Mouse (Mus musculus) fat pad, adult 2 months (tissue): ENCODE results near the gene Evc2.

Experiments
- DNase-seq: peaks from one replicate; pipeline ENCODE4 v3.0.0-alpha.2; 2011; ENCODE audit warnings: low read depth, low spot score; ENCODE audit errors: extremely low read depth

Gene Evc2

DNA sequence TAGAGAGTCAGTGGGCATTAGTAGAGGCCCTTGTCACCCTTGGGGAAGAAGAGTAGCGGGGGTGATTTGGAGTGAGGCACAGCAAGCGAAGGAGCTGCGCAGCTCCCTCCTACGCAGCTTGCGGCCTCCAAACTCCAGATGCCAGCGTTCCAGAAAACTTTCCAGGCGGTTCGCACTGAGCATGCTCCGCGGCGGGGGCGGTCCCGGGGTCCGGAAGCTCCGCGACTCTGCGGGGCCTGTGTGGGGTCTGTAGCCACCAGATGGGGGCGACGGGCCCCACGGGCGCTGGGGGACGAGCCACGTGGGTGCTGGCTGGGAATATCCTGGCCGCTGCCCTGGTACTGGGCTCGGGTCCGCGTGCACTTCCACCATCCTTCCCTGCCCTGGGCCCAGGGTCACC lies at the start of gene Evc2:
TSS of gene Evc2 (plus strand) at position 212 of the 400 bp plus-strand sequence.
- no peak for DNase-seq

DNA sequence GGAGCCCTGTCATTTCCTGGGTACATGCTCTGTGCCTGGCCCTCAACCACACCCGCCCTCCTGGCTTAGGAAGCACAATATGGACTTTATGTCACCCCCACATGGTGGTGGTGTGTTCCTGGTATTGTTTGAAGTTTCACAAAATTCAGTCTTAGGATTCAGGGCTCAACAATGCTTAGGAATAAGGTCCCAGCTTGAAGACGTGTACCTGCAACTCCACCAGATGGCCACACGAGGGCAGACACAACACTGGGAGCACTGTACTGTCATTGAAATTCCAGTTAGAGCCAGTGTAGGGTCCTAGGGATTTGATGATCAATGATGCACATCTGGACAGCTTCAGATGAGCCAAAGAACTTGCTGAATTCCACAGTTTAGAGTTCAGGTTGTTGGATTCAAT lies 49.1 kb upstream of the Evc2 start:
- DNase-seq, result no peak

DNA sequence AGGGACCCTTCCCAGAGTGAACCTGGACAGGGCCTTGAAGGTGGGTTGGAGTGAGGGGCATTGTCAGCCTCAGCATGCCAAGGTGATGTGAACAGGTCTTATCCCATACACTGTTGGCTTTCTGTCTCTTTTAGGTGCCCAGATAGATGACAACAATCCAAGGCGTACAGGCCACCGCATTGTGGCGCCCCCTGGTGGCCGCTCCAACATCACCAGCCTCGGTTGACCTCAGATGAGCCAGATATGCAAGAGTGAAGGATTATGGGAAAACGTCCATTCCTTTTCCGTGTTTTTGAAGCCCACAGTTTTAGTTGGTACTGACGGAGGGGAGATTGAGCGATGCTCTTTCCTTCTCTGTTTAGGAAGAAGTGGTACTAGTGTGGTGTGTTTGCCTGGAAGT lies 47.3 kb upstream of the Evc2 start:
- no peak for DNase-seq

DNA sequence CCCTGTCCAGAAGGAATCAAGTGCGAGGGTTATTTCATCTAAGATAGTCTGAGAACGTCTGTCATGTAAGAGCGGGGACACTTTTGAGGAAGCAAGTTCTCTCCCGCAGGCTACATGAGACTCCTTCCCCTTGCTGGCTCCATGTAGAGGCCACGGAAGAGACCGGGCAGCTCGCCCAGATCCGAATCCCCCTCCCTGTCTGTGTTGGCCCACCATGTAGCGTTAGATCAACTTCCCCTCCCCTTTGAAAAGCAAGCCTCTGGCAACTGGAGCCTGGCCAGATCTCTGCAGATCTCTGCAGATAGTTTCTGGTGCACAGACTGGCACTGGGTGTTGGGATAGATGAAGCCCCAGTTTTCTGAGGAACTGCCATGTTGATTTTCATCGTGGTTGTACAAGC lies 41.6 kb upstream of the Evc2 start:
- no peak for DNase-seq

DNA sequence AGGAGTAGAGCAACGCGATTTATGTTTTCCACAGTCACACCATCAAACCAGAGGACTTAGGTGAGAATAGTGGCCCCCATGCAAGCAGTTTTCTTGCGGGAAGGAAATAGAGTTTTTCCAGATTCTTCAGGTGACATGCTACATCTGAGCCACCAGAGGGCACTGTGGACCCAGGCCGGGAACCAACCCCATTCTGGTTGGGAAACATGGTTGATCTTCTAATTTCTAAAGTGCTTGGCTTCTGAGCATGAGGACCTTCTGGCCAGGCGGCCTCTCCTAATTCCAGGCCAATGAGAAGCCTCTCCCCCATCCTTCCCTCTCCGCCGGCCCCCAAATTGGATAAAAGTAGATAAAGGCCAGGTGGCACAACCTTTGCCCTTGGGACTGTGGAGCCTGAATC lies 39.9 kb upstream of the Evc2 start:
- no peak for DNase-seq

DNA sequence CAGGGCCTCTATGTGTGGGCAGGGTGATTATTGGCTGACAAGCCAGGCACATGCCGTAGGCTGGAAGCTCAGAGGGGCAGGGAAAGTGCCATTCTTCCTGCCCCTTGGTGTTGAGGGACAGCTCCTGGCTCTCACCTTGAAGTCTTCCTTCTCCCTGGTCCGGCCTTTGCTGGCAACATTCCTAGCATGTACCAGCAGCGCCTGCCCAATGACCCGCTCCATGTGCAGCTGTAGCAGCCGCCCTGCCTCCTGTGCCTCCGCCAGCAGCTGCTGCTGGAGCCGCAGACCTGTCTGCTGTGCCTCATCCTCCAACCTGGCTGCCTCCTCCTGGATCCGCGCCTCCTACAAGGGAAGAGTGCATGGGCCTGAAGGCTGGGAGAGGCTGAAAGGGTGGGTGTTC lies 28.3 kb upstream of the Evc2 start:
- no peak for DNase-seq

DNA sequence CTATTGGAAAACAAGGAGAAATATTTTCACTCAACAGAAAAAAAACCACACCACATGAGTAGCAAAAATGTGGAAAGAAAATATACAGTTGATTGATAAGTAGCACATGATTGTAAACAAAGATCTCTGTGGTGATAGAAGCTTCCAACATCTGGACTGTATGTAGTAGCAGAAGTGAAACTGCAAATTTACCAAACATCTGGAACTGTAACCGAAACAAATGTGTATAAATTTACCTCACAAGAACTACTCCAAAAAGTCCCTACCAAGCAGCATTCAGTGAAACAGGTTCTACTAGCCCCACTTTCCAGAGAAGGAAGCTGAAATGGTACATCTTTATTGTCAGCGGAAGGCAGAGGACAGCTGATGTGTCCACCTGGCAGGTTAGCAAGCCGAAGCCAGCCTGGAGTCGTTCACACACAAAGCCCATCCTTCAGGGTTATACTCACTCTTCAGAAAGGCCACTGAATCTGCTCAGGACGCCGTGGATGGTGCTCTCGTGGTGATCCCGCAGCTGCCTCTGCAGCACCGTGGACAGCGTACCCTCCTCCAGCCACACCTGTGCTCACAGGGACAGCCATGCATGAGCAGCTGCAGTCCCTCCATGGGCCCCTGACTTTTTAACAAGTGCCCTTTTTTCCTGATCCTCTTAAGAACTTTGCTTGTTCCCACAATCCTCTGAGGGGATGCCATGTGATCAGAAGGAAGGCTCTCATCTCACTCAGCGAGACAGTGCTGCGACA lies 25.1 kb upstream of the Evc2 start:
- no peak for DNase-seq

DNA sequence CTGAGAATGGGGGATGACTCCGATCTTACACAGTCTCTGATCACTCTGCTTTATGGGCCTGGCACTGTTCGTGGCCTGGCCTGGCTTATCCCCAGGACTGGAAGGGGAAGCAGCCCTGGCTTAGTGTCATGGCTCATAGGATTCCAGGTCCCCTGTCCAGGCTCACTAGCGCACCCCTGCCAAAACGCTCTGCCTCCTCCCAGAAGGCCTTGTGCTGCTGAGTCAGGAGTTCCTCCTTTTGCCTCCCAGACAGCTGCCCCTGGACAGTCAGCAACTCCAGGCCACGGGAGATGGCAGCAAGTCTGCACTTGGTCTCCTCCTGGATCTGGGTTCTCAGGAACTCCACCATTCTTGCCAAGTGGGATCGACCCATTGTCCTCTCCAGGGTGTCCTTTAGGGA lies 19.6 kb upstream of the Evc2 start:
- no peak for DNase-seq

DNA sequence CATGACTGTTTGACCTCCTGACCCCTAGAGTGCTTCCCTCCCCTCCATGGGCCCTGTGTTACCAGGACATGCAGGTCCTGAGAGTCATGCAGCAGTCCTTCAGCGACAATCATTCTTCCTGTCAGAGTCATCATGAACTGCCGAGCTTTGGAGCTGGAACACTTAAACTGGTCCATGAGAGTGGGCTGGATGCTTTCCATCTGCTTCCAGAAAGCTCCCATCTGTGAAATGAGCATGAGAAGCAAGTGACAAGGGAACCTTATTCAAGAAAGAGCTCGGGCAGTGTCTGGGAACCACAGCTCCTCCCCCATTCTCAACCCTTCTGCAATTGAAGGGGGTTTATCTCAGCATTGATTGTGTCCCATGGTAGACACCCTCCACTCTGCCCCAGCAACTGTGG lies 18.1 kb upstream of the Evc2 start:
- no peak for DNase-seq

DNA sequence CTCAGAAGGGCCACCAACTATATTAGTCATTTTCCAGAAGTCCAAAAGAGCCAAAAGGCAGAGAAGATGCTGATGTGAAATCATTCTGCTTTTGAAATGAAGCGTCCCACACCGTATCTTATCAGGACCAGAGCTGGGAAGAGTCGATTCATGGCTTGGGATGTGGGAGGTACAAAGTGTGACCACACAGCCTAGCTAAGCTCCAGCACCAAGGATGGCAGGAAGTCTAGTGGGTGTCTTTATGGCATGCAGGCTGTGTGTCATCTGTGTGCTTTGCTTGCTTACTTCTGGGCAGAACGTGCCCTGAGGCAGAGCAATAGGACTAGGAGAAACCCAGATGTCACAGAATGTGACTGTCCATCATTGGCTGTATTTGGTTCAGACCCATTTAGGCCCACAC lies 17.5 kb upstream of the Evc2 start:
- no peak for DNase-seq

DNA sequence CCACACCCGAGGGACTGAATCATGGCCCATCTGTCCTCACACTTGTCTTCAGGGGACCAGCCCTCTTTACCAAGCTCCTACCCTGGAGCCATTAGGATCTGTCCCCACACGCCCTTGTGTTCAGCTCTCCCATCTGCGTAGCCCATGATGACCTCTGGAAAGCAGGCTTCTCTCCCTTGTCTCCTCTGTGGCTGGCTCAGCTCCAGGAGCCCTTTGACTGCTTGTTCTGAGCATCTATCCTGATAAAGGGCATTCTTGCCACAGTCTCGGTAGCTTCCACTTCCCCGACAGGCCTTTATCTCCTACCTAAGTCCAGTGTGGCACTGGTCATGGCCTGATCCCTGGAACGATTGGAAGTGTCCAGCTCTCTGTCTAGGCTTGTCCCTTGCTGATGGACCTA lies 11.6 kb upstream of the Evc2 start:
- no peak for DNase-seq

DNA sequence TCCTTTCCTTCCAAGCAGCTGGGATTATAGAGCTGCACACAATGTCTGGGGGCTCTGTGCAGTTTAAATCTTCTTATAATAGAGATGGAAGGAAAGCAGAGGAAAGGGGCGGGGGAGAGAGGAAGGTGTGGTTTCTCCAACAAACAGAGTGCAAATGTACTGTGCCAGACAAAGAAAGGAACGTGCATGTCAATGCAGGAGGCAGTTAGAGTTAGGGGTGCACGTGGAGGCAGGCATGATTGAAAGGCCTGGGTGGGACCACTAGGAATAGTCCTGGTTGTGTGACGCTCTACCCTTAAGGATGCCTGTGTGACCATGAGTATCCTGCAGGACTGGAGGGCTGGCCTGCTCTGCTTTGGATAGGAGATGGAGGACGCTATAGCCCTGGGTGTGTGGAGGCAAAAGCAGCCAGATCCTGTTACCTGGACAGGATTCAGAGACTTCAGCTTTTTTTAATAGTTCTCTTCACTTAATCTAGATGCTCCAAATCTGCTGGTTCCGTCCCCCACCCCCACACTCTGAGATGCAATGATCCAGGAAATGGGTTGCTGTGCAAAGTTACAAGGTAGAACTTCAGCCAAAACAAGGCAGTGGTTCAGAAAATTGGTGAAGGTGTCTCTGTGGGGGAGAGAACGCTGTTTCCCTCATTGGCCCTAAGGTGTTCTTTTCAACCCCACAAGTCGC lies 7.7 kb upstream of the Evc2 start:
- no peak for DNase-seq

DNA sequence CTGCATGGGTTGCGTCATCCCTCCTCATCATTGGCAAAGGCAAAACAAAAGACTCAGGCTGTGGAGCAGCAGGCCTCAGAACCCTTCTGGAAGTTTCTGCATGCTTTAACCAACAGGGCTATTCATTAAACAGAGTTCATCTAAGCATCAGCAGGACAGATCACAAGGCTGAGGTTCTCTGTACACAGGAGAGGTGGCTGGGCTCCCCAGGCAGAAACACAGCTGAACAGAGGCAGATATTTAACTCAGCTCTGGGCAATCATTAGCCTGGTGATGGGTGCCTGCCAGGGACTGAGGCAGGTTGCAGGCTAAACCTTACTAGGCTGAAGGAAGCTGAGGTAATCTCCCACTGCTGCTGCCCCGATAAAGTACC lies 7.2 kb upstream of the Evc2 start:
- no peak for DNase-seq

DNA sequence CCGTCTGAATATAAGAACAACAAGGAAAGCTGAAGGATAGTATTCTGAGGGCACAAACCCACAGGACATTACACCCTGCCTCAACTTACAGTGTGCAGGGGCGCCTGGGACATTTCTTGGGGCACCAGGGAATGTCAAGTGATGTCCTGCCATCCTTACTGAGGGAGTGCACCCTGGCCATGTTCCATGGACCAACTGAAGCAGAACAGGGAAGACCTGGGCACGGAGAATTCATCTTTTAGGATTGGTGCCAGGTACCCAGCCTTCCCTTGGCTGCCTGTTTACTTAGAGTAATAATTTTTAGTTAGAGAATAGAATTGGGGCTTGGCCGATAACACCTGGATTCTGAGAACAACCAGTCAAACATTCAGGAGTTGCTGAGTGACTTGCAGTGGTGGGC lies 6.2 kb upstream of the Evc2 start:
- no peak for DNase-seq

DNA sequence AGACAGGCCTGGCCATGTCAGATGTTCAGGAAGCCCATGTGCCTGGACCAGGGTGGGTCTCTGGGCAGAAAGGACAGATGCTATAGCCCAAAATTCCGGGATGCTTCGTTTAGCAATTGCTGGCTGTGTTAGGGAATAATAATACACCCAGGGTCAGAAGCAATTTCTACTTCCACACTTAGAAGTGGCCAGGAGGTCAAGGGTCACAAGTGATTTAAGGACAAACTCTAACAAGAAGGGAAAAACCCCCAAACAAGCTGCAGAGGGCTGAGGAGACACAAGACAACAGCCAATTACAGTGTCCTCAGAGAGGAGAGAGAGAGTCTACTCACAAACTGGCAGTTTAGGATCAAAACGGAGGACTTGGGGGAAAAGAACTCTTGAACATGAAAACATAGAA lies 3.2 kb upstream of the Evc2 start:
- DNase-seq, result no peak

DNA sequence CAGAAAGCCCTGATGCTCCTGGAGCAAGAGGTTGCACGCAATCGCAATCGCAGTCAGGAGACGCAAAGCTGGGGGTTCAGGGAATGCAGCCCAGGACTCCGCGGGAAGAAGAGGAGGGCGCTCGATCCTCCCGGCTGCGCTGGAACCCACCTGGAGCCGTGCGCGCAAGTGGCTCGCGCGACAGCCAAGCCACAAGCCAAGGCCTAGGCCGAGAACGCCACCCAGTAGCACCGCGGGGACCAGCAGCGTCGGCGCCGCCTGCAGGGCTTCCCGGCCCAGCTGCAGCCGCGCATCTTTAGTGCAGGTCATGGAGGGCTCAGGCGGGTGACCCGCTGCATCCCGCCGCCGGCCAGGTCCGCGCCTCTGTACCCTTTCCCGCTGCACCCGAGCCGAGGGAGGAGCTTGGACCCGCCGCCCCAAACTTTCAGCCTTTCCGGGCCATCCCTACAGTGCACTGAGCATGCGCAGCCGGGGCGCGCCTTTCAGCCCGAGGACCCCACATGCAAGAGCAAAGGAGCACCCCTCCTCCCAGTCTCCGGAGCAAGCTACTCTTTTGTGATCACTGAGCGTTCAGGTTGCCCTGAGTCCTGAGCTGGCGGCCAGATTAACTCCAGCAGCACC lies 1.7 kb upstream of the Evc2 start, which contains the start of gene Evc:
TSS of gene Evc (minus strand) at position 410 of the 621 bp plus-strand sequence.
- no peak for DNase-seq

DNA sequence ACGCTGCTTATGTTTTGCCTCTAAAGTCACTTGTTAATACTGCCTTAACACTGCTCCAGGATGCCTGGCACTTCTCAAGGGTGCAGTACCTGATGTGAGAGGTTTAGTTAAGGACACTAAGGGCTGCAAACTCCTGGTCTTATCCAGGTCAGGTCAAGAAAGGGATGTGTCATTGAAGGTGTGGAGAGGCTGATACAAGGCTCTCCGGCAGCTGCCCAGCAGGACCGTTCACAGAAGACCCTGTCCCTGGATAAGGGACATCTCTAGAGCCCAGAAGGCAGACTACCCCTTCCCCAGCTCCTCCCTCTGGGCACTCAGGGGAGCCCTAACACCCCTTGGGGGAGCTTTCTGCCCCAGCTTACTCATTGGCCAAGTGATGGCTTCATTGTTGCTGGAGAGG lies 603 bp upstream of the Evc2 start:
- no peak for DNase-seq

DNA sequence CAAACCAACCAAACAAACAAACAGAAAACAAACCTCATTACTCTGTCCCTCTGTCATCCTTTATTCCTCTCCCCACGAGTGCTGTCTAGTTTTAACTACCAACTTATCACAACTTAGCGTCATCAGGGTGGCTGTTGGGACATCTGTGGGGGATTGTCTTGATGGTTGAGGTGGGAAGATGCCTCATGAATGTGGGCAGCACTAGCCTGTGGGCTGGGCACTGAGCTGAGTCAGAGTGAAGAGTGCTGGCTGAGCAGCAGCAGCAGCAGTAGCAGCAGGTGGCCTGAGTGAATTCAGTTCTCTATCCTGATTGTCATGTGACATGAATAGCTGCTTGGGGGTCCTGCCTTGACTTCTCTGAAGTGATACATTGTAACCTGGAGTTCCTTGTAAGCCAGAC lies 5.7 kb downstream of the Evc2 start:
- no peak for DNase-seq

DNA sequence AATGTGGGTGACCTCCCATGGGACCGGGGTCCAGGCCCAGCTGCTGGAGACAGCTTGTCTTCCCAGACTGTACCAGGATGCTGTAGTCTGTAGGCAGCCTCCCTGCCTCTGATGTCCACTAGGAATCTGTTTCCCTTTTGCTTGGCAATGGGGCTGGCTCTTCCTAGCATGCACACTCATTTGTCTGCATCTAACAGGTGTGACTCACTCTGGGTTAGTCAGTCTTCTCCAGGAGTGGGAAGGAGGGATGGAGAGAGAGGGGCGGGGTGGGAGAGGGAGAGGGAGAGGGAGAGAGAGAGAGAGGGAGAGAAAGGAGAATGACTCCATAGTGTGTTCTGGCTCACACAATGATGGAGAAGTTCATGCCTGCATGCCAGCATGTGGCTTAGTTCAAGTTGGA lies 13.5 kb downstream of the Evc2 start:
- DNase-seq, result no peak

DNA sequence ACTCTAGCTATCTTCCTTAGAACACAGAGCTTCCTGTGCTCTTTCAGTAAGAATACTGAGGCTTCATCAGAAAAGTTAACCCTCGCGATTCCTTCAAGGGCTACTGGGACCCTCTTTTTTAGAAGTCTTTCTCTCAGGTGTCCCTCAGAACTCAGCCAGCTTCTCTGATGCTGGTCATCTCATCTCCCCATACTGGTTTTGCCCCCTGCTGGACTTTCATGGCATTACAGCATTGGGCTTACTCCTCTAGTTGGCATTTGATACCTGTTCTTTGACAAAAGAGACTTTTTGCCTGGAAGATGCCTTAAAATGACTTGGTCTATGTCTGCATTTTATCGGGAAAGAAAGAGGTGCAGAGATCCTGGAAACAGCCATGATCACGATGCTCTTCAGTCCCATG lies 16.1 kb downstream of the Evc2 start:
- DNase-seq, result no peak

DNA sequence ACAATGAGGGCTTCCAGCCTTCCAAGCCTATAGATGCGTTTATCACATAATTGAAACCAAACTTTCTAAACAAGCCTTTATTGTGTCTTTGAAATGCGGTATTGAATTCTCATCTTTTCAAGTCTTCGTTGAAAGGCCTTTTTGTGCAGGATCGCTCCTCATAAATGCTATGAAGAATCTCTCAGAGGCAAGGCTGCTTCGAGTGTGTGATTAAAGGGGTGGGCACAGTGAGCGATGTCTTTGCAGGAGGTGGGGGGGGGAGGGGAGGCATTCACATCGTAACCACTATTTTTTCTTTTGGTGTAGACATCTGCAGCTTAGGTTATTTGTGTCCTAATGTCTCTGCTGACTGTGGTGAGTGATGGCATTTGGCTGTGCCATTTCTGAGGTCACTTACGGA lies 17.7 kb downstream of the Evc2 start:
- DNase-seq, result no peak

DNA sequence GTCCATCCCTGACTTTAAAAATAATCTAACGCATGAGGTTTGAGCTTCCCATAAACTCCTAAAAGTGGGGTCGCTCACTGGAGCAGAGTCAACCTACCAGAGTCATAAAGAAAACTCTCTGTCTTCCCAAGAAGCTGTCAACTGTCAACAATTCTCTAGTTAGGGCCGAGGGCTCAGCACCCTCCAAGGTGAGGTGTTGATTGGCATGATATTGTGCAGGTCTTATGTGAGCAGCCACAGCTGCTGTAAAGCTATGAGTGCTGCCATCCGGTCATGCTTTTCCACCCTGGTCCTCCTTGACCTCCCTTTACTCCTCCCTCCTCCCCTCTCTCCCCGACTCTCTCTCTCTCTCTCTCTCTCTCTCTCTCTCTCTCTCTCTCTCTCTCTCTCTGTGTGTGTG lies 24.3 kb downstream of the Evc2 start:
- no peak for DNase-seq
